Mouse (Mus musculus) spleen, adult 2 months (tissue): Measurements from ENCODE around the gene 5830411N06Rik.

ENCODE experiments used
- CTCF ChIP-seq: fragments of 200-500 bp; IDR thresholded peaks from 2 replicates; pipeline ENCODE4 v1.5.1; 2011; ENCODE audit warnings: mild to moderate bottlenecking, inconsistent platforms; ENCODE audit not compliant: insufficient read depth, insufficient read length, insufficient replicate concordance; ENCODE audit errors: extremely low read depth
- POLR2A ChIP-seq: fragments of 200-500 bp; IDR thresholded peaks from 2 replicates; pipeline ENCODE4 v1.6.1; 2011; ENCODE audit warnings: low read depth, low read length, inconsistent platforms

GRCm38 (mm10) chr7:140233696-140234095, 13.4 kb upstream of the 5830411N06Rik start:
- TF ChIP-seq POLR2A (no peak), CTCF (no peak)
